Mouse (Mus musculus): ENCODE results near the gene Ssu72.

DNA sequence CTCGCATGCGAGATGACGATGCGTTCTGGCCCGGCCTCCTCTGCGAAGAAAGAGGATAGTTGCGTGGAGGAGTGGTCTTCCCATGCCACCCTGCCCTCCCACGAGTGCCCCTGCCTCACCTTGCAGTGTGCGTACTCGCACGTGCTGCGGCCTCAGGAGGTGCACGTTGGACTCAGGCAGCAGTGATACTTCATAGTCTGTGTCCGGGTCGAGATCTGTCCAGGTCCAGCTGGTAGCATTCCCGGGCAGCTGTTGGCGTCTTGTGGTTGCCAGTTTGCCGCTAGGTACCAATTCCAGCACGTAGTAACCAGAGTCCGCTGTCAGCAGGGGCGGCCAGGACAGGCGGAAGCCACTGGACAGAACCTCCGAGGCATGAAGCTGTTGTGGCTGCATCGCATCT lies 66.0 kb downstream of the Ssu72 start:
- TF ChIP-seq EP300 (IDR thresholded peaks at IDR 0.05; ENCODE audit: low read length) (no peak), MEF2A (IDR thresholded peaks at IDR 0.05; ENCODE audit: borderline replicate concordance, low read depth, low read length) (no peak), POLR2A (IDR thresholded peaks at IDR 0.05; ENCODE audit: low read depth, low read length) (no peak), CHD2 (IDR thresholded peaks at IDR 0.05; ENCODE audit: low read length) (no peak), CTCF (conservative IDR thresholded peaks at IDR 0.05 in 1 of 2, IDR thresholded peaks at IDR 0.05 in 1 of 2; ENCODE audit: low read depth in 2 of 2, low read length in 2 of 2) (no peak), ZNF384 (IDR thresholded peaks at IDR 0.05; ENCODE audit: low read depth, low read length) (no peak), MAX (IDR thresholded peaks at IDR 0.05; ENCODE audit: low read length) (no peak)
